Mouse (Mus musculus) heart, embryonic 11.5 days (tissue): ENCODE data around the gene Mum1l1. TPM values are rescaled to one million over a fixed set of nuclear protein-coding genes. Genes with fewer than 3 reads are reported as not detected.

Source experiments
- polyA plus RNA-seq: library from polyadenylated mRNA; unstranded; fragments of >200 nt; fragmentation: Nextera tagmentation; extraction: Ambion mirVana; gene quantifications from 2 replicates; pipeline ENCODE4 v1.2.1, GENCODE M21; 2014

Mum1l1 gene
- polyA plus RNA-seq, 1 experiment from 2014 or later: 41.4 TPM

Other genes starting within 250 kb of the Mum1l1 start
- gene Serpina7, start 124.8 kb upstream of the Mum1l1 start, polyA plus RNA-seq: 0.23 TPM in 1 of 2 replicates, not detected in the other
- gene 4930513O06Rik, start 123.8 kb upstream of the Mum1l1 start, polyA plus RNA-seq: not detected in 2 replicates
- gene 4933428M09Rik, start 30.8 kb upstream of the Mum1l1 start, polyA plus RNA-seq: not detected in 2 replicates
- gene Trap1a, start 123.6 kb downstream of the Mum1l1 start, polyA plus RNA-seq: 0.21 TPM in 1 of 2 replicates, not detected in the other